Mouse (Mus musculus): Measurements from ENCODE around the gene Olfr1168. TPM values are rescaled to one million over a fixed set of nuclear protein-coding genes. Genes with fewer than 3 reads are reported as not detected.
"Not testable (repeated sequence)": the region's sequence is repeated elsewhere in the genome, so short reads cannot be mapped to it uniquely, and the experiment has no call there.

Olfr1168 gene
- polyA plus RNA-seq (2017; shearing (Covaris generic)), result under 1 TPM in 1 of 3 experiments, not detected in 2; 0.38 TPM

DNA sequence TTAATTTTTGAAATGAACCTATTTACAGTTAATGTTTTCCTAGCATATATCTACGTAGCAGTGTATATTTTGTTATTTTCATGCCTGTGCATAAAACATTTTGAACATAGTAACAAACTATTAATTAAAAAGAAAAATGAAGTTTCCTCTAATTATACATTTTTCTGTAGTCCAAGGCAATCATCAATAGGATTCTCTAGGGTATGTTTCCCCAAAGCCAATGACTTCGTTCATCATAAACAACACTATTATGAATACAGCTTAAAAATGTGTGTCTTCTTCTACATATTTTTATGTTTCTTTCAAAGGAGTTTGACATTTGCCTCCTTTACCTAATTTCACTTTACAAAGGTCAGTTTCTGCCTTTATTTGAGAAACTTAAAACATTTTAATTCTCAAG lies at the start of gene Olfr1168:
Gene Olfr1168 (plus strand): TSS at position 301 of the 400 bp plus-strand sequence.
- no peak for ATAC-seq

DNA sequence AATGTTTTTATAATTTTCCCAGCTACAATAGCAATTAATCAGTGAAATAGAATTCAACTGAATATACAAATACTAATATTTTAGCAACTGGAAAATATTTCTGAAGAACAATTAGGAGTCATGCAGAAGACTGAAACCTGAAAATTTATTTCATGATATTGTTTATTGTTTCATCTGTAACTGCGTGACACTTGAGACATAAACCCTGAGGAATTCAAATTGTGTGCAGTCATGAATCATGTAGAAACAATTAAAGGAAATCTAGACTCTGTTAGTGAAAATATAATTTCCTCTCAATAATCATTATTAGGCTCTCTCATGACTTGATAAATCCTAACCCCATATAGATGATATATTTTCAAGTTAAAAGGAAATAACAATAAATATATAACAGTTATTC lies 26.6 kb upstream of the Olfr1168 start, which contains the start of gene Olfr1167:
Gene Olfr1167 (minus strand): TSS at position 101 of the 400 bp plus-strand sequence.
- not testable (repeated sequence) for ATAC-seq

DNA sequence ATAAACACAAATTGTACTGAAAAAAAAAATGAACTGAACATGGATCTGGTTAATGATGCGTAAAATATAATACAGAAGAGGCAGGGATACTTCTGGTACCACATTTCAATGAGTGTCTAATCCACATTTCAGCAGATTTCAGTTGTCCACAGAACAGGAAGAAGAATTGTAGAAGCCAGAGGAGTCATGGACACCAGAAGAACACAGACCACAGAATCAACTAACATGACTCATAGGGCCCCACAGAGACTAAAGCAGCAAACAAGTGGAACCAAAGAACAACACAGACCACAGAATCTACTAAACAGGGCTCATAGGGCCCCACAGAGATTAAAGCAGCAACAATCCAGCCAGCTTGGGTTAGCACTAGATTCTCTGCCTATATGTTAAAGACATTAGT lies 39.1 kb downstream of the Olfr1168 start:
- ATAC-seq, result no peak

DNA sequence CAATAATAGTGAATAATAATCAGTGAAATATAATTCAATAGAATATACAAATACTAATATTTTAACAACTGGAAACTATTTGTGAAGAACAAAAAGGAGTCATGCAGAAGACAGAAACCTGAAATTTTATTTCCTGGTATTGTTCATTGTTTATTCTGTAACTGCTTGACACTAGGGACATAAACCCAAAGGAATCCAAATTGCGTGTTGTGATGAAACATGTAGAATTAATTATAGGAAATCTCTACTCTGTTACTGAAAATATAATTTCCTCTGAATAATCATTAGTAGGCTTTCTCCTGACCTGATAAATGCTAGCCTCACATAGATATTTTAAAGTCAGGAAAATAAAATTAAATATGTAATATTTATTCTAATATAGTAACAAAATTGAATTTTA lies 46.6 kb downstream of the Olfr1168 start, which contains the start of gene Olfr1170:
Gene Olfr1170 (minus strand): TSS at position 101 of the 400 bp plus-strand sequence.
- ATAC-seq, result no peak

Other genes with a start within 250 kb of the Olfr1168 start
- not detected for gene Olfr1155, start 236.7 kb upstream of the Olfr1168 start, polyA plus RNA-seq (2017; shearing (Covaris generic))
- under 1 TPM in 1 of 3 experiments, not detected in 2; 0.23 TPM for gene Olfr1156, start 228.8 kb upstream of the Olfr1168 start, polyA plus RNA-seq (2017; shearing (Covaris generic))
- not detected for gene Olfr1157, start 213.6 kb upstream of the Olfr1168 start, polyA plus RNA-seq (2017; shearing (Covaris generic))
- not detected for gene Olfr74, start 207.2 kb upstream of the Olfr1168 start, polyA plus RNA-seq (2017; shearing (Covaris generic))
- not detected for gene Olfr1158, start 191.8 kb upstream of the Olfr1168 start, polyA plus RNA-seq (2017; shearing (Covaris generic))
- not detected for gene Olfr1160, start 173.6 kb upstream of the Olfr1168 start, polyA plus RNA-seq (2017; shearing (Covaris generic))
- not detected for gene Olfr1161, start 159.1 kb upstream of the Olfr1168 start, polyA plus RNA-seq (2017; shearing (Covaris generic))
- gene Olfr73, start 144.2 kb upstream of the Olfr1168 start, polyA plus RNA-seq (2017; shearing (Covaris generic)), result not detected
- not detected for gene Olfr1162, start 130.8 kb upstream of the Olfr1168 start, polyA plus RNA-seq (2017; shearing (Covaris generic))
- not detected for gene Olfr1163, start 110.0 kb upstream of the Olfr1168 start, polyA plus RNA-seq (2017; shearing (Covaris generic))
- not detected for gene Olfr1164, start 87.9 kb upstream of the Olfr1168 start, polyA plus RNA-seq (2017; shearing (Covaris generic))
- gene Olfr1166, start 53.6 kb upstream of the Olfr1168 start, polyA plus RNA-seq (2017; shearing (Covaris generic)), result not detected
- gene Olfr1167, start 26.7 kb upstream of the Olfr1168 start, polyA plus RNA-seq (2017; shearing (Covaris generic)), result under 1 TPM in 1 of 3 experiments, not detected in 2; 0.15 TPM
- gene Olfr1170, start 46.5 kb downstream of the Olfr1168 start, polyA plus RNA-seq (2017; shearing (Covaris generic)), result not detected
- gene Olfr1173, start 98.0 kb downstream of the Olfr1168 start, polyA plus RNA-seq (2017; shearing (Covaris generic)), result under 1 TPM in 1 of 3 experiments, not detected in 2; 0.16 TPM
- not detected for gene Olfr1174-ps, start 133.3 kb downstream of the Olfr1168 start, polyA plus RNA-seq (2017; shearing (Covaris generic))
- gene Olfr1175-ps, start 145.3 kb downstream of the Olfr1168 start, polyA plus RNA-seq (2017; shearing (Covaris generic)), result under 1 TPM; 0.09 to 0.10 (median 0.09) TPM
- not detected for gene Olfr1176, start 154.8 kb downstream of the Olfr1168 start, polyA plus RNA-seq (2017; shearing (Covaris generic))
- gene Olfr1177-ps, start 164.6 kb downstream of the Olfr1168 start, polyA plus RNA-seq (2017; shearing (Covaris generic)), result not detected
- gene Olfr1178, start 205.2 kb downstream of the Olfr1168 start, polyA plus RNA-seq (2017; shearing (Covaris generic)), result under 1 TPM in 1 of 3 experiments, not detected in 2; 0.05 TPM
- not detected for gene Olfr1179, start 224.6 kb downstream of the Olfr1168 start, polyA plus RNA-seq (2017; shearing (Covaris generic))
- not detected for gene Olfr1180, start 237.3 kb downstream of the Olfr1168 start, polyA plus RNA-seq (2017; shearing (Covaris generic))
- gene Olfr1181, start 244.3 kb downstream of the Olfr1168 start, polyA plus RNA-seq (2017; shearing (Covaris generic)), result not detected